Mouse (Mus musculus) thymus, adult 2 months (tissue): ENCODE measurements around the gene Cped1.

ENCODE experiments used
- CTCF ChIP-seq: fragments of 200-500 bp; IDR thresholded peaks from 2 replicates; pipeline ENCODE4 v1.5.1; 2012; ENCODE audit warnings: mild to moderate bottlenecking, control low read depth, low read length, moderate library complexity, borderline replicate concordance; ENCODE audit not compliant: control insufficient read depth, poor library complexity, insufficient read depth; ENCODE audit errors: extremely low read depth
- POLR2A ChIP-seq: fragments of 200-500 bp; IDR thresholded peaks from 2 replicates; pipeline ENCODE4 v1.6.1; 2012; ENCODE audit warnings: mild to moderate bottlenecking, low read length, control low read depth, moderate library complexity; ENCODE audit not compliant: control insufficient read depth, poor library complexity, insufficient read depth; ENCODE audit errors: extremely low read depth

DNA sequence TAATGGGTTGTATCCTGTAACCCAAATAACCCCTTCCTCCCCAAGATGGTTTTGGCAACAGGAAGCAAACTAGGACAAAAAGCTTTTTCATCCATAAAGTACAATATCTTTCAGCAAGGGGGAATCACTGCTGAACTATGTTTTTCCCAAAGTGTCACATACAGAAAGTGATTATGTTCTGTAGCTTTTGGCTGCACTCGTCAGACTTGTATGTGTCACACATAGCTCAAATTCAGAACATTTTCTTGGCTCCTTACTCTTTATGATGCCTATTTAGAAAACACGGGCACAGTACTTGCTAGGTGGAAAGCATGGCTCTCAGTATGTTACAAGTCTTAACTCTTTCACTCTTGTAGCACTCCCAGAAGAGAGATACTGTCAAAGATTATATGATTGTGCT, 25.8 kb downstream of the Cped1 start:
- TF ChIP-seq CTCF: no peak
- no peak for TF ChIP-seq POLR2A
